Mouse (Mus musculus) heart, adult 9 months (tissue): ENCODE measurements around the gene Lrrc29.
"Not testable (repeated sequence)": the region's sequence is repeated elsewhere in the genome, so short reads cannot be mapped to it uniquely, and the experiment has no call there.

ENCODE experiments used
- DNase-seq, 2 experiments: peaks; one replicate each; pipeline ENCODE4 v3.0.0; 2022; ENCODE audit warnings: low spot score in 2 of 2

The Lrrc29 gene

DNA sequence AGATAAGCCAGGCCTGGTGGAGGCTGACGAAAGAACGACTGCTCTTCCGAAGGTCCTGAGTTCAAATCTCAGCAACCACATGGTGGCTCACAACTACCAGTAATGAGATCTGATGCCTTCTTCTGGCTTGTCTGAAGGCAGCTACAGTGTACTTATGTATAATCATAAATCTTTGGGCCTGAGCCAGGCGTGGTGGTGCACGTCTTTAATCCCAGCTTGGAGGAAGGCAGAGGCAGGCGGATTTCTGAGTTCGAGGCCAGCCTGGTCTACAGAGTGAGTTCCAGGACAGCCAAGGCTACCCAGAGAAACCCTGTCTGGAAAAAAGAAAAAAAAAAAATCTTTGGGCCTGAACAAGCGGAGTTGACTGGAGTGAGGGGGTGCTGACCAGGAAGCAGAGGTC, 34.7 kb downstream of the Lrrc29 start:
- DNase-seq, result not testable (repeated sequence)

DNA sequence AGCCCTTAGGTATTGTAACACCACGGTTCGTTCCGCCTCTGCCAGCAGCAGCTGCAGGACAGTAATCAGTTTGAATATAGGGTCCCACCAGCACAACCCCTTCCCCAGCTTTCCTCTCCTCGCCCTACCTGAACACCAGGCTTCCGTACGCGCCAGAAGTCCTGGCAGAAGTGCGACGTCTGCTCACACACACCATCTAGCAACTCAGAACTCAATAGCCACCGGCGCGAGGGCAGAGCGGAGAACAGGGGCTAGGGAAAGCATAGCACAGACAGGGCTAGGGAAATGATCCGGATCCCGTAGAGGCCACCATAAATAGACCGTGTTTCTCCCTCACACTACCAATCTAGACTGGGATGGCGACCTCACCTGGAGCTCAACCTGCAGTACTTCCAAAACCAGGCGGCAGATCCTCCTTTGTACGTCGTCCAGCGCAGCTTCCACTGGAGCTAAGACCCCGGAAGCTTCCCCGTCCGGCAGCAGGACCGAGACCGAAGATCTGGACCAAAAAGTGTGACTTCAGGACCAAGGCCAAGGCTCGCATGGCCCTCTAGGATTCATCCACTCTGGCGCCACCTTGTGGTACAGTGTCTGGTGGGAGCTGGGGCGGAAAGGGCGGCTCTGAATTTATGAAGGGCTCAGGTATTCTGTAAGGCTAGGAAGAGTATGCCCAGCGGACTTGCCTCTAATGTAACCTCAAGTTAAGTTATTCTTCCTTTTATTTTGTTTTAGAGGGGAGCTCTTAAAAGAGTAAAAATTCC, 35.3 kb downstream of the Lrrc29 start:
- peak; percentile 65 to 82 for DNase-seq

DNA sequence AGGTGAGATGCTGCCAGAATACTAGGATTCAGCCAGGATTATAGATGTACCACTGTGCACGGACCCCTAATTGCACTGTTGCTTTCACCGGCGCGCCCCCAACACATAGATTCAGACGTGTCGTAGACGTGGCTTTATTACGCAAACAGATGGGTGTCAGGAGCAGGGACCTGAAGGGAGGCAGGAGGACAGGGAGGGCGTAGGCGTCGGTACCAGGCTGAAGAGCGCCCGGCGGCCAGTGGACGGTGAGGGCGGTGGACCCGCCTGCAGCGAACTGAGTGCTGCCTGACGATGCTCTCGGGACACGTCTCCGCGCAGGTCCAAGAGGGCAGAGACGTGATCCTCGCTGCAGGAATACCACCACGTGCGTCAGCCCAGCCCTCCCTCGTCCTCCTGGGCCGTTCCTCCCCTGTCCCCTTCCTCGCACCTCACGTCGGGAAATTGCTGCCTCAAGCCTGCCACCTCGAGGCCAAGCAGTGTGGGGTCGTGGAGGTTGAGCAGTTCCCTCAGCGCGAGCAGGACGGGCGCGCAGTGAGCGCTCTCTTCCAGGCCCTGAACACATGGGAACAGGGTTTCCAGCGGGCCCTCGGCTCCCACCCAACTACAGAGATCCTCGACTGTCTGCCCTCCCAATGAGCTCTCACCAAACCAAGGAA, 36.1 kb downstream of the Lrrc29 start, which contains the start of gene 4931428F04Rik:
Gene 4931428F04Rik (minus strand): TSS at position 60 of the 656 bp plus-strand sequence.
- DNase-seq, result no peak

DNA sequence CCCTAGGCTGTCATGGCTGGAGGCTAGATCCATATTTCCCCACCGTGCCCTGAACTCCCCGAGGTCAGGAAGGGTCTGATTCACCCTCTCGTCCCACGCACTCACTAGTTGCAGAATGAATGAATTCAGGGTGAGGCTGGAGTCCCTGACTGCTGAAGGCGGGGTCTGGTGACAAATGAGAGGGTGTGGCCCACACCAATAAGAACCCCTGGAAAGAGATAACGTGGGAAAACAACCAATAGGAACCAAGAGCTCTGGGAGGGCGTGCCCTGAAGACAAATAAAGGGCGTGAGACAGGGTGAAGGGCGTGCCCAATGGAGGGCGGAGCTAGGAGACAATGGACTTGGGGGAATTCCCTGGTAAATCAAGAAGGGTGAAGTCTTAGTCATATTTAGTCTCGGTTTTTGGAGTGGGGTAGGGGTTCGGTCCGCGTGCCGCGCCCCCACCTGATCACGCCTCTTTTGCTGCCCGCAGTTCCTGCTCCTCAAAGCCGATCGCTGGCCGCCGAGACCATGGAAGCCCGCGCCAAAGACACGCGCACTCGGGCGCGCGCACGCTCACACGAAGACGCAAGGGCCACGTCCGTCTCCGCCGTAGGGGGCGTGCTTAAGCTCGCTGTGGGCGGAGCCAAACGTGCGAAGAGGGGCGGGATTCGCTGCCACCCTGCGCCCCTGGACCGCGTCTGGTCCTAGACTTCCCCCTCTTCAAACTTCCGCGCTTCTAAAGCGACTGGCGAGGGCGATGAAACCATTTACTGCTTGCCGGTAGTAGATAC, 36.9 kb downstream of the Lrrc29 start:
- peak; percentile 91 to 92 for DNase-seq

DNA sequence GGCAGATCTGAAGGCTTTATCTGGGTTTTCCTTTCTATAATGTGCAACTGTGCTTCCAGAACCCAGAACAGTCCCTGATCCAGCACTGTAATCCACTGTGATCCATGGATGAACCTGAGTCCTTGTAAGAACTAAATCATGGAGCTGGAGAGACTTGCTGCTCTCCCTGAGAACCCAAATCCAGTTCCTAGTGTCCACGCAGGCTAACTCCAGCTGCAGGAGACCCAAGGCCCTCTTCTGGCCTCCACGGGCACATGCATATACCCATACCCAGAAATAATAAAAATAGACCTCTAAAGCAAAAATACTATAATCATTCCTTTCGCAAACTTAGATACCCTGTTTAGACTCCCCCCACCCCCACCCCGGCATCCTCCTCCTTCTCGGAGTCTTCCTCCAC, 37.8 kb downstream of the Lrrc29 start:
- DNase-seq, result no peak

DNA sequence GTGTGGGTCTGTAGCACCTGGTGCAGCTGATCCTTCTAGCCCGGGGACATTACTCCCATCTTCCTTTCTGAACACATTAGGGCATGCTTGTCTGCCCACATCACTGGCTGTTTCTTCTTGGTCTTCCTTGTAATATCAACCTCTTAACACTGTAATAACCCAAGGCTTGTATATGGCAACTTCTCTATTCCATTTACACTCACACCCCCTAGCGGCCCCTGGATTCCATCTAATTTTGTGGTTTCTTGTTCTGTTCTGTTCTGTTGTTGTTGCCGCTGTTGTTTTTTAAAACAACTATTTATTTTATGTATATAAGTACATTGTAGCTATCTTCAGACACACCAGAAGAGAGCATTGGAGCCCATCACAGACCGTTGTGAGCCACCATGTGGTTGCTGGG, 39.2 kb downstream of the Lrrc29 start:
- DNase-seq, result no peak

DNA sequence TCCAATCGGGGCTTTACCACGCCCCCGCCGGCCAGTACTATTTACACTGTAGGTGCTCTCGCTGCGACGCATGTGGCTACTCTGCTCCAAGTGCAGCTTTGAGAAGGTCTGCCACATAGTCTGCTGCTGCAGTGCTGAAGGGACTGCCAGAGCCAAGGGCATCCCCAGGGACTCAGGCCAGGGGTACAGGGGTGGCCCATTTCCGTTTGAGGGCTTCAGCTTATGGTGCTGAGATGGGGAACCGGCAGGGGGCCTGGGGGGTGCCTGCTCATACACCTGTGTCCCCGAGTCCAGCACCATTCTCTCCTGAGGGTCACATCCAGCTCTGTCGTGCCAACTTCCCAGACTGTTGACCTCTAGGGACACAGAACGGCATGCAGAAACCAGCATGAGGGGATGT, 40.6 kb downstream of the Lrrc29 start:
- no peak for DNase-seq

DNA sequence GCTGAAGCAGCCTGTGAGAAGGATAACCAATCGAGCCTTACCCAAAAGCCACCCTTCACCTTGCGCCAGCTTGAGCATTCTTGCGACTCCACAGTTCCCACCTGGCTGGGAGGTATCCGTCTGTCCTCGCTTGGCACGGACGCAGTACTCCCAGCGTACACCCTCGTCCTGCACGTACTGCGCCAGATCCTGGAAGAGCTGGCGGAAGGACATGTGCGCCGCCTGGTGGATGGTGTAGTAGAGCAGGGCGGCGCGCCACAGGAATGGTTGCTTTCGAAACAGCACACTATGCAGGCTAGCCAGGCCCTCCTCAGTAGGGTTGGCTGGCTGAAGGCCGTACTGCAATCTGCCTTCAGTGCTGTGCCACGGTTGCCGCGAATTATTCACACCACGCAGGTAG, 43.0 kb downstream of the Lrrc29 start:
- DNase-seq, result no peak

DNA sequence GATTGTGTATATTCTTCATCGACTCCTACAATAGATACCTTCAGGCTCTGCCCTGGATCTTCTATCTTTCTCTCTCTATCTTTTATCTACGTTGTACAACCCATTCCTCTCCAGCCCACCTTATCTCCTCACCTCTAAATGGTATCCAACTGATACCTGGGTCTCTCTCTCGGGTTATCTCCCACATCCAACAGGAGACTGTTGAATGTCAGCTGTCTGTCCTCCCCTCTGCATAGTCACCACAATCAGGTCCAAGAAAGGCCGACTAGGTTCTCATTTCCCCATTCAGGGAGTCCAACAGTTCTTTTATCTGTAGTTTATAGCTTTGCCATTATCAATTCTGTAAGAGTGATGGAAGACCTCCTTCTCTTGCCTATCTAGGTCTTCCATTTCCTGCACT, 43.8 kb downstream of the Lrrc29 start:
- no peak for DNase-seq

DNA sequence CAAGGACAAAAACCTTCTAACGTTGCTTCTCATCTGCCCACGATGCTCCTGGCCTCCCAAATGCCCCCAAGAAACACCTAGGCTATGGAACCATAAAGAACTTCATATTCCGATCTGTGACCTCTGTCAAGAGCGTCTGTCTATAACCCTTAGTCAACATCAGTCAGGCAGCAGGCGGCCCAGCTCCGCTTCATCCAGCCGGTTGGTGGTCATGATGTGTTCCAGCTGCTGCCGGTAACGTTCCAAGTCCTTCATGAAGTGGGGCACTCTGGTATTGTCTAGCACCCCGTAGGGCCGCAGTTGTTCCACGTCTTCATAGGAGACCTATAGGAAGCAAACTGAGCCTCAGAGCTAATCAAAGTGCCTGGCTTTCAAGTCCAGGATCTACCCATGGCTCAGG, 44.3 kb downstream of the Lrrc29 start:
- no peak for DNase-seq

DNA sequence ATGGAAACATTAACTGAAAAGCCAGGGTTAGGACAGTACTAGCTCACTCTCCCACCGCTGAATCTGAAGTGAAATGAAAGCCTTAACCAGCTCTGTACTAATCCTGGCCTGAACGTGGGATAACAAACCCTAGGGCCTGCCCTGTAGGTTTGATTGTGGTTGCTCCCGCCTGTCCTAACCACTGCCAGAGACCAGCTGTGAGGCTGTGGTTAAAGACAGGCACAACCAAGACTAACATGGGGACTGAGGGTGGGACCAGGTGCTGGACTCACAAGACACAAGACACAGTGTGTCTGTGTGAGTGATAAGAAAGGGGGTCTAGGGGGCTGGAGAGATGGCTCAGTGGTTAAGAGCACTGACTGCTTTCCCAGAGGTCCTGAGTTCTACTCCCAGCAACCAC, 45.5 kb downstream of the Lrrc29 start:
- no peak for DNase-seq

DNA sequence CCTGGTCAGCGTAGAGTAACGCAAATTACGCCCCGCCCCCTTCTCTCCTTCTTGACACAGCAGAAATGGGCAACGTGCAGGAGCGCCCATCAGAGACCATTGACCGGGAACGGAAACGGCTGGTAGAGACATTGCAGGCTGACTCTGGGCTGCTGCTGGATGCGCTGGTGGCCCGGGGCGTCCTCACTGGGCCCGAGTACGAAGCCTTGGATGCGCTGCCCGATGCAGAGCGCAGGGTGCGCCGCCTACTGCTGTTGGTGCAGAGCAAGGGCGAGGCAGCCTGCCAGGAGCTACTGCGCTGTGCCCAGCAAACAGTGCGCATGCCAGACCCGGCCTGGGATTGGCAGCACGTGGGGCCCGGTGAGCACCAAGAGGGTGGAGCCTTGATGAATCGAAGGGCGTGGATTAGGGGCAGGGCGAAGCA, 47.2 kb downstream of the Lrrc29 start:
- peak; percentile 70 to 81 for DNase-seq

DNA sequence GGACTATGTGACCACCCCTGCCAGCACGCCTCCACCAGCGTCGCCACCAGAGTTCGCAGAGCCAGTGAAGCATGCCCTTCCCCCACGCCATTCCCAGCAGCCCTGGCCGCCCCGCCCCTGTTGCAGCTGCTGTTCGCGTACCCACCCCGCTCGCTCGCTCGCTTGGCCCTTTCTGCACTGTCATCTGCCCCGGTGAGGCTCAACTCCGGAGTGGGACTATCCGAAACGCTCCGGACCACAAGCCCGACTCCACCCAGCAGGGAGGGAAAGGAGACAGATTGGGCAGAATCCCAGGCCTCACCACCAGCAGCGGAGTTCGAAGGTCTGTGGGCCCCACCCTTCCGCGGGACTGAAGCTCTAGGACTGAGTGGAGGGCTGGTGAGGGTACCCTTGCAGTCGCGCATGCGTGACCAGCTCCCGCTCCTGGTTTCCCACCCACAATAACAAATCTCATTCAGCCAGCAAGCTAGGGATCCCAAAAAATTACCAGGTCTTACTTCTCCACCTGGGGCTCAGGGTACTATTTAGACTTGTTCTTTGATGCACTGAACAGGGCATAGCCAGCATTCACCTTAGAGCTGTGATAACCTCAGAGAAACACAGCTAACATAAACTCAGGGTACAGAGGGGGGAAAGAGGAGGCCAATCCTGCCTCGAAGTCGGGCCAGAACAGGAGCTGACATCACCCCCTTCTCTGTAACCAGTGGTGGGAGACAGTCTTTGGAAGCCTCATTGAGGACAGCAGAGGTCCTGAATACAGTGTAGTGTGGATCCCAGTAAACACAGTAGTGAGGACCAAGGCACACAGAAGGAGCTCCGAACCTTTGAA, 49.6 kb downstream of the Lrrc29 start:
- peak in 1 of 2 experiments; percentile 45 for DNase-seq

DNA sequence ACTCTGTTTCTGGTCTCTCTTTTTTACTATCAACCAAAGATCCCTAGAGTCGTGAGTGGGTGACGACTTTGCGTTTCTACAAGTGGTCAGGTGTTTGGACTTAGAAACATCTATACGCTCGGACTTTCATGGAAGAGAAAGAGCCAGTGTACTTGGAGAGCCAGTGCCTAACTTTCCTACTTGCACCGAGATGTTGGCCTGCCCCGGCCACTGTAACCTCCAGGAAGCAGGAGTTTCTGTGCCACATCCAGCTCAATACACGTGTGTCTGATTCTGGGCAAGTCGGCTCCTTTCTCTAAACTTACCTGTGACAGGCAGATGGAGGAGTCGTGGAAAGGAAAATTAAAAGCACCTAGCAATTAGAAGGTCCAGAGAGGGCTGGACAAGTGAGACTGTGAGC, 50.2 kb downstream of the Lrrc29 start, which contains the start of gene Nol3:
Gene Nol3 (plus strand): TSS at position 301 of the 400 bp plus-strand sequence.
- no peak for DNase-seq

DNA sequence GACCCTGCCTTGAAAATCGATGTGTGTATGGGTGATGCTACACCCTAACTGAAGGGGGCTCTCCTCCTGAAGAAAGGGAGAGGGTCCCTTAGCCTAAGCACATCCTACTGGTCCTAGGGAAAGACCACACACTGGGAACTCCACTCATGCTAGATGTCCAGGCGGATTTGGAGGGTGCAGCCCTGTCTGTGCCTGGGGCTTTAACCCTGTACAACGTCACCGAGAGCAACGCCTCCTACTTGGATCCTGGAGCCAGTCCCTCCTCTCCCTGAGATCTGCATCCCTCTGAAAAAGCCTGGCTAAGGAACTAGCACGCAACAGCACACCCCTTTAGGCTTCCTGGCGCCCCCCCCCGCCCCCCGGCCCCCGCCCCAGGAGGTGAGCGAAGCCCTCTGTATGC, 50.7 kb downstream of the Lrrc29 start:
- DNase-seq, result no peak

DNA sequence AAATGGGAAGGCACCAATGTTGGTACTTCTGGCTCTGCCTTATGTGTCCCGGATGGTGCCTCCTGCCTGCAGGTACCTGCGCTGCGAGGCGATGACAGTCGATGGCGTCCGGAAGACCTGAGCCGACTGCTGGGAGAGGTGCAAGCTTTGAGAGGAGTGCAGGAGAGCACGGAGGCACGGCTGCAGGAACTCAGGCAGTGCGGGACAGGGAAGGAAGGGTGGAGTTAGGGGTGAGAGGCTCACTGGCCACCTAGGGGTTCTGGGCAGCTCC, 55.2 kb downstream of the Lrrc29 start:
- DNase-seq, result no peak

DNA sequence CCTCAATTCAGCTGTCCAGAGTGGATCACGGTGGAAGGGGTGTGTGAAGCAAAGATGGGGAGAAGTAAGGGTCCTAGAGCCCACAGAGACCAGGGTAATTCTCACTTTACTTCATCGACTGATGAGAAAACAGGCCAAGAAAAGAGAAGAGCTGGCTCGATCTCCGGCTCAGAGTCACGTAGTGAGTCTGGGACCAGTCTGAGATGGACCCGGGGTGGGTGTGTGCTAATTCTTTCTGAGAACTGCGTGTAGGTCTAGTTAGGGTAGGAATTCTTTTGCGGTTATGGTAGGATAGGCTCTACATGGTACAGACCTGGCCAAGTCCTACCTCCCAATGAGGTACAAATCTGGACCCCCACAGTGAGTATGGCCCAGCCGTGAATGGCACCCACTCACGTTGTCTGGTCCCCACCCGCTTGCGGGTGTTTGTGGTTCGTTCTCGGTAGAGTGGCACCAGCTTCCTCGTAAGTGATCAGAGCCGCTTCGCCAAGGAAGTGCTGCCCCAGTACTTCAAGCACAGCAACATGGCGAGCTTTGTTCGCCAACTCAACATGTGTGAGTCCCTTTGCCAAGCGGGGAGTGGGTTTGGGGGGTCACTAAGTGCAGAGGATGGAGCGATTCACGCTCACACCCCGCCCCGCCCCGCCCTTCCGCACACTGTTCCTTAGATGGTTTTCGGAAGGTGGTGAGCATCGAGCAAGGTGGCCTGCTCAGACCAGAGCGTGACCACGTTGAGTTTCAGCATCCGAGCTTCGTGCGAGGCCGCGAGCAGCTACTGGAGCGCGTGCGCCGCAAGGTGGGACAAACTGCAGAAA, 55.8 kb downstream of the Lrrc29 start:
- DNase-seq, result no peak

DNA sequence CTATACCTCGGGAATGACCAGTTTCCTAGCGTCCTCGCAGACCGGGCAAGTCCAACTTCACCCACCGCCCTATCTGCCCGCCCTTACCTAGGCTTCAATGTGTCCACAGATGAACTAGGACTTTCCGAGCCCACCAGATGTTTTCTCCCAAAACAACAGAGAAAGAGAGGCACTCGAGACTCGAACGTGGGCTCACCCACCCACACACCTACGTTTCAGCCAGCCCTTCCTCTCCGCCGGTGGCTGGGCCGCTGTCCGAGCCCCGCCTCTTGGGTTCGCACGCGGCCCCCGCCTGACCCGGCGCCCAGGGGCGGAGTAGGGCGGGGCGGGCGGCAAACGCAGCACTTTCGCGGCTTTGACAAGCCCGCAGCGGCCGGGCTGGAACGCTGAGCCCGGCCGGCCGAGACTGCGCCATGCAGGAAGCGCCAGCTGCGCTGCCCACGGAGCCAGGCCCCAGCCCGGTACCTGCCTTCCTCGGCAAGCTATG, 56.6 kb downstream of the Lrrc29 start, which contains the start of gene Hsf4:
Gene Hsf4 (plus strand): TSS at position 341 of the 487 bp plus-strand sequence.
- DNase-seq, result peak; percentile 70 to 78

DNA sequence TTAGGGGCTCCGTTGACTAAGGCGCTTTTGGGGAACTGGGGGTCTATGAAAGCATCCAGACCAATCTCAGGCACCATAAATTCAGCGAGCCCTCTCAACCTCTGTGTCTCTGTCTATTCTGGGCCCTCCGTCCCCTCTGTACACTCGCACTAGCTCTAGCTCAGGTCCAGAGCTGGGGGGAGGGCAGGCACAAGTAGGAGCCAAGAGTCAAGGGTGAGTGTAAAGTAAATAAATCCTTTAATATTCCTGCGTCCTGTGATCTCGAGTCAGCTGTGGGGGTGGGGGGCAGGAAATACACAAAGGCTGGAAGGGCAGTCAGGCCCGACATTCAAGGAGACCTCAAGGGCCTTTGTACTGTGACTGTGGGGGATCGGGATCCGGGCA, 57.0 kb downstream of the Lrrc29 start:
- DNase-seq, result no peak

DNA sequence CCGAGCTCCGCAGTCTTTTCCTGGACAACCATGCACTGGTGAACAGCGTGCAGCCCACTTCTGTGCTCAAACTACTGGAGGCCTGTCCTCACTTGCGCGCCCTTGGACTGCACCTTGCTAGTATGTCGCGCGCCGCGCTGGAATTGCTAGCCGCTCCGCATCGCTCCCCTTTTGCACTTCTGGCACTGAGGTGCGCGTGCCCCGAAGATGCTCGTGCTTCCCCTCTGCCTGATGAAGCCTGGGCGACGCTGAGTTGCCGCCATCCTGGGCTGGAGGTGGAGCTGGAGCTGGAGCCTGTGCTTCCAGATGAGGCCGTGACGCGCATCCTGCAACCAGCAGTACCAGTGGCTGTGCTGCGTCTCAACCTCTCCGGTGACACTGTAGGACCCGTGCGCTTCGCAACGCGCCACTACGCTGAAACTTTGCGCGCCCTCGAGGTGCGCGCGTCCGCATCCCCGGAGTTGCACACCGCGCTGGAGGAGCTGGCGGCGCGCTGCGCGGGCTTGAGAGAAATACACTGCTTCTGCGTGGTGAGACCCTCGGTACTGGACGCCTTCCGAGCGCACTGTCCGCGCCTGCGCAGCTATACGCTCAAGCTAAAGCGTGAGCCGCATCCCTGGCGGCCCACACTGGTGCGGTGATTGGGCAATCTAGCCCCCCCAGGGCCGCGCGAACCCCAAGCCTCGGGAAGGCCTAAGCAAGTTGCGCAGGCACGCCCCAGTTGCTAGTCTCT, 57.6 kb downstream of the Lrrc29 start:
- DNase-seq, result no peak
